Mouse (Mus musculus) heart, embryonic 14.5 days (tissue): ENCODE measurements at regions not wholly inside any gene's neighbourhood (a gene's known extent, or its start where the extent isn't known, plus 50 kb on each side); places are given as distances from the start of the nearest gene placed in this dataset.

Experiments used
- ATAC-seq: fragments of 200-750 bp; cut with Nextera tagmentation; 2 replicates; pipeline ENCODE4 v1.8.0; 2017; ENCODE audit warnings: low read depth, moderate TSS enrichment; ENCODE audit not compliant: insufficient number of reproducible peaks, insufficient read depth, low FRiP score
- H3K27ac ChIP-seq, 2 experiments: fragments of 200-500 bp in 1 of 2; fragments of 300-500 bp in 1 of 2; sonication (generic) in 1 of 2; replicated peaks in 1 of 2; 2 replicates each; pipeline ENCODE4 v1.5.1; 2012 to 2014; ENCODE audit warnings: low read depth in 2 of 2, low read length in 2 of 2, control low read depth in 1 of 2, mild to moderate bottlenecking in 1 of 2, mixed read lengths in 1 of 2; ENCODE audit not compliant: control insufficient read depth in 1 of 2, insufficient read depth in 1 of 2
- H3K27me3 ChIP-seq: fragments of 300-500 bp; sonication (generic); 2 replicates; pipeline ENCODE4 v1.6.1; 2014; ENCODE audit warnings: mild to moderate bottlenecking, low read length, control low read depth; ENCODE audit not compliant: control insufficient read depth, insufficient read depth
- H3K36me3 ChIP-seq: fragments of 300-500 bp; sonication (generic); 2 replicates; pipeline ENCODE4 v1.6.1; 2014; ENCODE audit warnings: mild to moderate bottlenecking, control low read depth, low read length, mixed read lengths; ENCODE audit not compliant: control insufficient read depth, insufficient read depth
- H3K4me1 ChIP-seq, 2 experiments: fragments of 200-500 bp in 1 of 2; fragments of 300-500 bp in 1 of 2; sonication (generic) in 1 of 2; 2 replicates each; pipeline ENCODE4 v1.6.1; 2012 to 2014; ENCODE audit warnings: low read length in 2 of 2, control low read depth in 1 of 2, mixed read lengths in 1 of 2; ENCODE audit not compliant: control insufficient read depth in 2 of 2, insufficient read depth in 2 of 2
- H3K4me2 ChIP-seq: fragments of 300-500 bp; sonication (generic); 2 replicates; pipeline ENCODE4 v1.6.1; 2014; ENCODE audit warnings: mild to moderate bottlenecking, low read length
- H3K4me3 ChIP-seq, 2 experiments: fragments of 200-500 bp in 1 of 2; fragments of 300-500 bp in 1 of 2; sonication (generic) in 1 of 2; 2 replicates each; pipeline ENCODE4 v1.5.1; 2012 to 2014; ENCODE audit warnings: low read length in 2 of 2, mild to moderate bottlenecking in 2 of 2, control low read depth in 1 of 2, low read depth in 1 of 2, moderate library complexity in 1 of 2; ENCODE audit not compliant: control insufficient read depth in 1 of 2, insufficient read depth in 1 of 2
- H3K9ac ChIP-seq: fragments of 300-500 bp; sonication (generic); 2 replicates; pipeline ENCODE4 v1.6.1; 2014; ENCODE audit warnings: mild to moderate bottlenecking, low read length
- H3K9me3 ChIP-seq: fragments of 300-500 bp; sonication (generic); 2 replicates; pipeline ENCODE4 v1.6.1; 2016; ENCODE audit warnings: low read length, control low read depth; ENCODE audit not compliant: control insufficient read depth
- WGBS: fragments of 180-500 bp; shearing (Covaris S2); extraction: QIAGEN DNeasy Blood & Tissue Kit; methylation state at CpG from one replicate; pipeline ENCODE4 v1.1.7; 2014; 5-methylcytosine and 5-hydroxymethylcytosine counted together

DNA sequence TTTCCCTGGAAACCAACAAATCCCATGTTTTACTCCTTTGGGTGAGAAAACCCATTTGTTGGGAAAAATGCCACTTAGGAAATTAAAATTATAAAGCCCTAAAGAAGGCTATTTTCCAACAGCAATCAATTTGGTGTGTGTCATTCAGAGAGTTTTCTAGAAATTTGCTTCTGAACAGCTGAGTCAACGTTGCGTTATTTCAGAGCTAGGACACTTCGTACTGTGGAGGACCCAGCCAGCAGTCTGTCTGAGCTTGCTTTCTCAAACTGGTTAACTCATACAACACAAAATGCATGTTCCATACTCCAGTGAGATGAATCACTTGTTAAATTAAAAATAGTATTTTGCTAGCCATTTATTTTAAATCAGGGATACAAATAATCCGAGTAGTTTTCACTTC, 131.5 kb downstream of the Kcnj2 start:
- 86% methylated on average over 4 of the region's 4 CpGs for WGBS
- H3K4me3 ChIP-seq, result no peak overlapping the region
- no peaks in the 10 kb centered on the region for H3K4me1 ChIP-seq
- no peak overlapping the region for H3K4me2 ChIP-seq
- no peak for ATAC-seq
- no peaks in the 10 kb centered on the region for H3K9me3 ChIP-seq
- no peak overlapping the region for H3K9ac ChIP-seq
- H3K36me3 ChIP-seq, result no peaks in the 10 kb centered on the region
- H3K27me3 ChIP-seq, result no peaks in the 10 kb centered on the region
- no peak overlapping the region for H3K27ac ChIP-seq

DNA sequence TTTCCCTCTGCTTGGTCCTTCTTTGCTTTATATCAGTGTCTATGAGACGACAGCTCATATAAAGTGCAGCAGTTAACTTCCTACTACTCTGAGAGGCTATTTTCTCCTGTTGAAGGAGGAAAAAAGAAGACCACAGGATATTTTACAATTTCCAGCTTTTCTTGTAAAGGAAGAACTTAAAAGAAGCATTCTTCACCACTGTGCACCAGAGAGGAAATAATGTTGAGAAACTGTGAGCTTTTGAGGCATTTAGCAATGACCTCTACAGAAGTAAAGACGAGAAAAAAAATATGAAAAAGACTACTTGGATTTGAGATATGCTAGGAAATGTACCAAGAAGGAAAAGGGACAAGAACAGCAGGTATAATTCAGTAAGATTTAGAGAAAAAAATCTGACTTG, 134.5 kb downstream of the Kcnj2 start:
- no peak for ATAC-seq
- H3K4me2 ChIP-seq, result no peak overlapping the region
- WGBS, result 60% methylated on average over 2 of the region's 2 CpGs
- no peak overlapping the region for H3K4me3 ChIP-seq
- H3K27me3 ChIP-seq, result no peaks in the 10 kb centered on the region
- H3K9ac ChIP-seq, result no peak overlapping the region
- H3K36me3 ChIP-seq, result no peaks in the 10 kb centered on the region
- H3K27ac ChIP-seq, result no peak overlapping the region
- H3K4me1 ChIP-seq, result no peaks in the 10 kb centered on the region
- H3K9me3 ChIP-seq, result no peaks in the 10 kb centered on the region

DNA sequence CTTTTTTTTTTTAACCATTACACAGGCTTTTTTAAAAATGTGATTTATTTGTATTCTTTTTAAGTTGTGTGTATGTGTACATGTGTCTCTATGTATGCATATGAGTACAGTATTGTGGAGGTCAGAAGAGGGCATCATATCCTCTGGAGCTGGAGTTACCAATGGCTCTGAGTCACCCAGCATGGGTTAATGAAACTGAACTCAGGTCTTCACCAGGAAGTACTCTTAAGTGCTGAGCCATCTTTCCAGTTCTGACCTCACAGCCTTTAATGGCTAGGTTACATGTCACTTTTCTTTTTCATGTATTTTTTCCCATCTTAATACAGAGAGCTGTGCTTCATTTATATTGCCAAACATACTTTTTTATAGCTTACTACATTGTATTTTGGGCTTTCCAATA, 136.8 kb downstream of the Kcnj2 start:
- Histone ChIP-seq H3K4me1 (no peaks in the 10 kb centered on the region), H3K27ac (no peak overlapping the region), H3K9me3 (no peaks in the 10 kb centered on the region), H3K27me3 (no peaks in the 10 kb centered on the region), H3K4me2 (no peak overlapping the region), H3K36me3 (no peaks in the 10 kb centered on the region), H3K4me3 (no peak overlapping the region), H3K9ac (no peak overlapping the region)
- ATAC-seq, result no peak

DNA sequence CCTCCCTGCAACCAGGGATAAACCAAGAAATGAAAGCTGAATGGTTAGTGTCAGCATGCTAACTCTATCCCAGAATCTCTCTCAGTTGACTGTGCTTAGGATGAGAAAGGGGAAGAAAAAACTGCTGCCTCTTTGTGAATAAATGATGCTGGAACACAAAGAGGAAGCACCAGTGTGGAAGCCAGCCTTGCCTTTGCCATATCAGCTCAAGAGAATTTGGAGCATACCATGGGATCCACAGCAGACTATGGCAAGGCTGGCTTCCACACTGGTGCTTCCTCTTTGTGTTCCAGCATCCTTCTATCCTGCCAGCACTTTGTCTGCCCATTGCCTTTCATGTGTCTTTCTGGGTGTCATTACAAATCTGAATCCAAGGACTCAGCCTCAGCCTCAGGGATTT, 144.6 kb downstream of the Kcnj2 start:
- no peak for ATAC-seq
- H3K27ac ChIP-seq, result no peak overlapping the region
- H3K36me3 ChIP-seq, result no peaks in the 10 kb centered on the region
- 0 out of 2 replicates have a peak, but pooled peaks cover 4% of the 10 kb centered on the region for H3K9me3 ChIP-seq
- no peak overlapping the region for H3K4me3 ChIP-seq
- no peaks in the 10 kb centered on the region for H3K27me3 ChIP-seq
- no peak overlapping the region for H3K9ac ChIP-seq
- peaks cover 12 to 26% of the 10 kb centered on the region in 2 experiments for H3K4me1 ChIP-seq
- H3K4me2 ChIP-seq, result no peak overlapping the region

DNA sequence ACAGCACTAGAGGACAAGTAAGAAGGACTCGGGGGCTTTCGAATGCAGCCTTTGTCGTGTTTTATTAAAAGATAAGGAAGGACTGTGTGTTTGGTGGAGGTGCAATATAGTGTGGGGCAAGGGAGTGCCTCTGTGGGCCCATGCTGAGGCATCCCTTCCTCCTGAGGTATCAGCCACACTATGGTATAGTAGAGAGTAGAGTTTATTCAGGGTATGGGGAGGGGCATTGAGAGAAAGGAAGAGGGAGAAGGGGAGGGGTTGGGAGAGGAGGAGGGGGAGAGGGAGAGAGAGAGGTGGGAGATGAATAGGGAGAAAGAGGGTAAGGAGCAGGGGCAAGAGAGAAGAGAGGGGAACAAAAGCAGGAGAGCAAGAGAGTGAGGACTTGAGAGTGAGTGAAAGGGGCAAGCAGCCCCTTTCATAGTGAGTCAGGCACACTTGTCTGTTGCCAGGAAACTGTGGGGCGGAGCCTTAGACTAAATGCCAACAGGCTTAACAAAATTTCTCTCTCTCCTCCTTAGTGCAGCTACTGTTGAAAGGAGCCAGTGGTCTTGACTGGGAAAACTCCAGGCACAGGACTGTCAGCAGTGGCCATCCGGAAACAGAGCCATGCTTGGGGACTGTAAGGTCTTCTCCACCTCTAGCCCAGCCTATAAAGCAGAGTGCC, 146.2 kb downstream of the Kcnj2 start:
- H3K27ac ChIP-seq, result peak overlapping the region; percentile 39 to 68
- H3K9me3 ChIP-seq, result 0 out of 2 replicates have a peak, but pooled peaks cover 4% of the 10 kb centered on the region
- peaks cover 12 to 26% of the 10 kb centered on the region in 2 experiments for H3K4me1 ChIP-seq
- H3K9ac ChIP-seq, result no peak overlapping the region
- peak; percentile 64; the same call in 1 of the 2 replicates for ATAC-seq
- 0 out of 2 replicates have a peak overlapping the region, but pooled peaks have one; percentile 1 for H3K4me2 ChIP-seq
- H3K36me3 ChIP-seq, result no peaks in the 10 kb centered on the region
- no peaks in the 10 kb centered on the region for H3K27me3 ChIP-seq
- no peak overlapping the region for H3K4me3 ChIP-seq
- 50% methylated on average over 5 of the region's 5 CpGs for WGBS

DNA sequence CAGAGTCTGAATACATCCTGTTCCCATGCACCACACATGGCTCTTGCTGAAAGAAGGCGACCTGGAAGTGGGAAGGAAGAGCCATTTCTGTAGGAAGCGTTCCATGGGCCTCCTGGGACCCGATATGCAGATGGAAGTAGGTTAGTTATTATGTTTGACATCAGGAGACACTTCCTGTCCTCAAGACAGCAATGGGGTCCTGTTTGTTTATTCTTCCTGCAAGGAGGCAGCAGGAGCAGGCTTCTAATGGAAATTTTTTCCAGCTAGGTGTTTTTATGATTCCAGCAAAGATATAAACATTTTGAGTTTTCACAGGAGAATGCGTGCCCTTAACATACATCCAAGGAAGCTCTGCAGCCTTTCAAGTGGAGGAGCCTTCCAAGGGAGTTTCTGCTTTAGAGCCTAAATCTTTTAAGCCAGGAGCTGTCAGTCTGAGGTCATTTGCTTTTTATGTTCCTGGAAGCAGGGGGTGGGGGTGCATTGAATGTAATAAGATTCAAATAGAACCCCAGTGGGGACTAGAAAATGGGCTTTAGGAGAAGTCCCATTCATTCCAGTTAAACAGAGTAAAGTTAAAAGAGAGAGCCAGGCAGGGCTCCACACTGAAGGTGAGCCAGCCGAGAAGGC, 146.9 kb downstream of the Kcnj2 start:
- Histone ChIP-seq H3K4me1 (peaks cover 12 to 26% of the 10 kb centered on the region in 2 experiments), H3K9ac (no peak overlapping the region), H3K27ac (peak overlapping the region; percentile 39 to 68), H3K4me3 (no peak overlapping the region), H3K4me2 (0 out of 2 replicates have a peak overlapping the region, but pooled peaks have one; percentile 1), H3K9me3 (0 out of 2 replicates have a peak, but pooled peaks cover 4% of the 10 kb centered on the region), H3K36me3 (no peaks in the 10 kb centered on the region), H3K27me3 (no peaks in the 10 kb centered on the region)
- 61% methylated on average over 5 of the region's 5 CpGs for WGBS
- ATAC-seq, result no peak

DNA sequence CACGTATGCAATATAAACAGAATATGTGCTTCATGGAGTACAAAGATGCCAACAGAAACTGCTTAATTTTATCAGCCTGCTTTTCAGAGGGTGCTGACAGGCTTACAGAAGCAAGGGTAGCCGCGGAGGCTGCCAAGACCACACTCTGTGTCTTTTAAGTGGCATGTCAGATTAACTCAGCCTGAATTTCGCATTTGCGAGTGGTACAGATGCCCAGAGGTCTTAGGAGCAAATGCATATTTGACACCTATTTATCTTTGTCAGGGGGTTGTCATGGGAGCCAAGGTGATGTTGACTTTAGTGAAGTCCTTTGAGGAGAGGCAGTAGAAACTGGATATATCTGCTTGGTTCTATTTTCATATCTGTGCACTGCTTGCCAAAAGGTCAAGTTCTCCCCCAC, 149.0 kb downstream of the Kcnj2 start:
- H3K36me3 ChIP-seq, result no peaks in the 10 kb centered on the region
- no peaks in the 10 kb centered on the region for H3K27me3 ChIP-seq
- 17% methylated on average over 5 of the region's 5 CpGs for WGBS
- no peak overlapping the region; a peak in 1 of 4 replicates for H3K27ac ChIP-seq
- H3K9ac ChIP-seq, result no peak overlapping the region
- peaks cover 12 to 26% of the 10 kb centered on the region in 2 experiments for H3K4me1 ChIP-seq
- ATAC-seq, result peak; percentile 87
- 0 out of 2 replicates have a peak, but pooled peaks cover 4% of the 10 kb centered on the region for H3K9me3 ChIP-seq
- H3K4me2 ChIP-seq, result no peak overlapping the region
- H3K4me3 ChIP-seq, result no peak overlapping the region
